Mouse (Mus musculus): ENCODE data around the gene Tox2. TPM values are rescaled to one million over a fixed set of nuclear protein-coding genes. Genes with fewer than 3 reads are reported as not detected.

Tox2 gene
- polyA plus RNA-seq, 1 experiment from 2014 or later = 20.6 TPM

DNA sequence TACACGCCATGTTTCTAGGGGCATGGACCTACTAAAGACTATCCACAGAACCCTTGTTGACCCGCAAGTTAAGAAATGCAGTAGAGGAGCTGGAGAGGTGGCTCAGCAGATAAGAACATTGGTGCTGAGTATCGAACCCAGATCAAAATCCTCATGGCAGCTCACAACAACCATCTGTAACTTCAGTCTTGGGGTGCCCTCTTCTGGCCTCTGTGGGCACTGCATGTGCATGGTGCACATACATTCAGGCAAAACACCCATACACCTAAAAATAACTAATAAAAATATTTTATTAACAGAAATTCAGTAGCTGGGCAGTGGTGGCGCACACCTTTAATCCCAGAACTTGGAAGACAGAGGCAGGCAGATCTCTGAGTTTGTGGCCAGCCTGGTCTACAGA lies 140.7 kb downstream of the Tox2 start:
- 82% methylated on average over 4 of the region's 4 CpGs for WGBS
- peaks cover 48% of the 10 kb centered on the region for H3K27me3 ChIP-seq
- no peak overlapping the region for H3K4me2 ChIP-seq
- no peaks in the 10 kb centered on the region for H3K36me3 ChIP-seq
- ATAC-seq (ENCODE audit: low FRiP score) = no peak
- no peak overlapping the region for H3K4me3 ChIP-seq
- no peaks in the 10 kb centered on the region for H3K9me3 ChIP-seq
- no peak overlapping the region for H3K9ac ChIP-seq
- H3K4me1 ChIP-seq (replicated peaks) = peaks cover 14% of the 10 kb centered on the region
- H3K27ac ChIP-seq = no peak overlapping the region

DNA sequence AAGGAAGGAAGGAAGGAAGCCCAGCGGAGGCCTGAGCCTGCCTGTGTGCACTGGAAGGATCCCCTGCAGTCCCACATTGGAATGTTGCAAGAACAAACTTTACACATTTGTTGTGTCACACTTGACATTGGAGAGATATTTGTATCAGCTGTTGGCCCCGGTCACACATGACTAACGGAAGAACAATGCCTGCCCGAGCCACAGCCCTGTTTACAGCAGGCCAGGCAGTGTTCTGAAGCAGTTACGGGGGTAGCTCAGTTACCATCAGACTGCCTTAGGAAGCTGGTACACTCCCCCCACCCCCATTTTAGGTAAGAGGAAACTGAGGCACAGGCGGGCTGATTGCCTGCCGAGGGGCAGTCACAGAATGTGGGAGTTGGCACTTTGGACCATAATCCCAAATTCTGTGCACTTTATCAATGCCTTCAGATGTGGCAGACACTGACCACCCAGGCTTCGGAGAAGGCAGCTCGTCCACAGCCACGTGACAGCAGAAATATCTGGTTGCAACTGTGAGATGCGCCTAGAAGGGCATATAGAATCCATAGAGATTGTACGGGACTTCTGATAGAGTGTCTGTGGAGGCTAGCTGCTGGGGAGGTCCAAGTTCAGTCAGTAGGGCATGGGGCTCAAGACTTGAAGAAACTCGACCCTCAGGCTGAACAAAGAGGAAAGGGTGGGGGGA lies 142.2 kb downstream of the Tox2 start:
- ATAC-seq (ENCODE audit: low FRiP score) = no peak
- no peak overlapping the region for H3K4me2 ChIP-seq
- H3K9ac ChIP-seq = no peak overlapping the region
- 0 out of 2 replicates have a peak, but pooled peaks cover 5% of the 10 kb centered on the region for H3K4me1 ChIP-seq (replicated peaks)
- H3K27me3 ChIP-seq = peaks cover 33% of the 10 kb centered on the region
- H3K4me3 ChIP-seq = no peak overlapping the region
- 79% methylated on average over 13 of the region's 13 CpGs for WGBS
- no peaks in the 10 kb centered on the region for H3K9me3 ChIP-seq
- no peaks in the 10 kb centered on the region for H3K36me3 ChIP-seq
- no peak overlapping the region for H3K27ac ChIP-seq

DNA sequence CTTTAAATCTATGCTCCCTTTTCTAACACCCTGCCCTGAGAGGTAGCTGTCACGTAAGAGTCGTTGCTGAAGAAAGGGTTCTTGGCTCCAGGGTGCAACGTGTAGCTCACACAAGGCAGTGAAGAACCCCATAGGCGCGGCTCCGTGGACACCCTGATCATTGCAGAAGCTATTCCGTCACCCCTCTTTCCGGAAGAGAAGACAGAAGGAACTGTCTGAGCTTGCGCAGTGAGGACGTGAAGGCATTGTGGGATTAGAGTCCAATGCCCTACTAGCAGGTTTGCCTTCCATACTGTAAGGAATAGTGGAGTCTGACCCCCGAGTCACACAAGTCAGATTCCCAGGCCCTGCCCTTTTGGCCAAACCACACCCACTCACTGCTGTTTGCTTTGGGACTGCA lies 143.6 kb downstream of the Tox2 start:
- Histone ChIP-seq H3K9ac (no peak overlapping the region), H3K27ac (no peak overlapping the region), H3K4me2 (no peak overlapping the region), H3K4me3 (no peak overlapping the region), H3K9me3 (no peaks in the 10 kb centered on the region), H3K36me3 (no peaks in the 10 kb centered on the region), H3K27me3 (peaks cover 19% of the 10 kb centered on the region), H3K4me1 (replicated peaks) (no peaks in the 10 kb centered on the region)
- WGBS = 80% methylated on average over 11 of the region's 11 CpGs
- ATAC-seq (ENCODE audit: low FRiP score) = no peak

DNA sequence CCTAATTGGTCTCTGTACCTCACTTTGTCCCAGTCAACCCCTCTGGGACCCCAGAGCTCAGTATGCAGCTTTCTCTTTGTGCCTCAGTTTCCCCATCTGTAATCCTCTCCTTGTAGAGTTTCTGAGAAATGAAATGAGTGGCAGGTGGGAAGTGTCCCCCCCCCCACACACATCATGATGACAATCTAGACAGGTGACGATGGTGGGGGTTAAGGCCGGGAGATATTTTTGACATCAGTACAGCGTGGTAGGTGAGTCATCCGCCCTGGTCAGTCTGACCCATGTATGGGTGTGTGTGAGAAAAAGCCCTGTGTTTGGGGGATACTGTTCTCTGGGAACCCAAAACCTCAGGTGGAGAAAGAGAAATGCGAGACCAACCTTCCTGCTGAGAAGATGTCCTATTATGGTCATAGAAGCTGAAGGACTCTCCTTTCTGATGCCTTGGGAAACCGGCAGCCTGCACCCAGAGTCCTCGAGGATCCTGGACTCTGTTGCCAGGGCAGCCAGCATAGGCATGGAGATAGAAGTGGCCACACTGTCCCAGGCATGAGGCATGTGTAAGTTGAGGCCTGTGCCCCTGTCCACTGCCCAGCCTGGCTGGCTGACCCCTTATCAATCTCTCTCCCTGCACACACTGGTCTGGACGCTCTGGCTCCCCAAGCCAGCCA lies 144.7 kb downstream of the Tox2 start:
- Histone ChIP-seq H3K27ac (no peak overlapping the region), H3K4me2 (no peak overlapping the region), H3K36me3 (no peaks in the 10 kb centered on the region), H3K27me3 (peaks cover 15% of the 10 kb centered on the region), H3K9ac (no peak overlapping the region), H3K4me3 (no peak overlapping the region), H3K4me1 (replicated peaks) (0 out of 2 replicates have a peak, but pooled peaks cover 3% of the 10 kb centered on the region), H3K9me3 (no peaks in the 10 kb centered on the region)
- ATAC-seq (ENCODE audit: low FRiP score) = no peak
- 84% methylated on average over 8 of the region's 8 CpGs for WGBS

DNA sequence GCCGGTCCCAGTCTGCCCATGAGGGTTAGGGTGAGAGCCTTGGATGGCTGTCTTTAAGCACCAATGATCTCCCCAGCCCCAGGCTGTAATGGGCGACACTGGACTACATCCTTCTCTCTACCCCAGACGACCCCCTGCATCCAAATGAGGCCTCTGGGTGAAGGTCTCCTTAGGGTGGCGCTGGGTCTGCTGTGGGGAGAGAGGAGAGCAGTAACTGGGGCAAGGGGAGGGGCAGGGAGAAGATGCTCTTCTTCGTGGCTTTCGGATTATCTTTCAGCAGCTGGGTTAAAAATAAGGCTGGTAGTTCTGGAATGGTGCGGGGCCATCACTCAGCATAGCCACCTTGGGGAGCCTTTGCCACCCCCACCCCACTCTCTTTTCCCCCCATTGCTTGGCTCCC lies 145.8 kb downstream of the Tox2 start:
- Histone ChIP-seq H3K4me3 (no peak overlapping the region), H3K27me3 (peaks cover 9% of the 10 kb centered on the region; the same call in 1 of the 2 replicates), H3K4me1 (replicated peaks) (0 out of 2 replicates have a peak, but pooled peaks cover 3% of the 10 kb centered on the region), H3K27ac (no peak overlapping the region), H3K36me3 (no peaks in the 10 kb centered on the region), H3K4me2 (no peak overlapping the region), H3K9ac (no peak overlapping the region), H3K9me3 (no peaks in the 10 kb centered on the region)
- WGBS = 75% methylated on average over 7 of the region's 7 CpGs
- no peak for ATAC-seq (ENCODE audit: low FRiP score)

DNA sequence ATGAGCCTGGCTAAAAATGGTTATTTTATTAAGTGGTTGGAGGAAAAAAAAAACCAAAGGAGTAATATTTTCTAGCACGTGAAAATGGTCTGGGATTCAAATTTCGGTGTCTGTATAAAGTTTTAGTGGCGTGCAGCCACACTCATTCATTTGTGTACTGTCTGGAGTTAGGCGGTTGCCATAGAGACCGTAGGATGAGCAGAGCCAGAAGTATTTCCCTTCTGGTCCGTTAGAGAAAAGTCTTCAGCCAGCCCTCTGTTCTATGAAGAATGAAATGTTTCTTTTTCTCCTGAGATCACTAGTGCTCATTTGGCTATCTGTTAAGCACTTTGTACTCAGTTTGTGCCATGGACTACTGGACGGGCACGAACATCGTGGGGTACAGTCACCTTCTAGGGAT lies 146.5 kb downstream of the Tox2 start:
- H3K36me3 ChIP-seq = no peaks in the 10 kb centered on the region
- WGBS = 68% methylated on average over 9 of the region's 9 CpGs
- no peak overlapping the region for H3K4me3 ChIP-seq
- H3K4me2 ChIP-seq = no peak overlapping the region
- H3K9ac ChIP-seq = no peak overlapping the region
- H3K27me3 ChIP-seq = peaks cover 9% of the 10 kb centered on the region; the same call in 1 of the 2 replicates
- no peaks in the 10 kb centered on the region for H3K9me3 ChIP-seq
- no peak overlapping the region for H3K27ac ChIP-seq
- 0 out of 2 replicates have a peak, but pooled peaks cover 3% of the 10 kb centered on the region for H3K4me1 ChIP-seq (replicated peaks)
- no peak for ATAC-seq (ENCODE audit: low FRiP score)

DNA sequence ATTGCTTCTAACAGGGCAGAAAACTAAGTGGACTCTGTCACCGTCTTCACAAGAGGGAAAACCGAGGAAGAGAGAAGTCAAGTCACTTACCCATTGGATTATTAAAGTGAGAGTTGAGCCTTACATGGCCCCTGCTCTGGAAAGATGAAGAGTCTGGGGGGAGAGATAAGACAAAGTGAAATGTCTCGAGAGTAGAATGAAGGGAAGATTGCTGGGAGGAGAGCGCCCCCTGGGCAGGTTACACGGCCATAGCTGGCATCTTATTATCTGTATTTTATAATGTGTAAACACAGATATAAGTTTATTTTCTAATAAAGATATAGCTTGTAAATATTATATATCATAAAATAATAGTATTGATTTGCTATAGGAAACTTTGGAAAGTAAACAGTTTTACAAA lies 147.5 kb downstream of the Tox2 start:
- ATAC-seq (ENCODE audit: low FRiP score) = no peak
- no peak overlapping the region for H3K27ac ChIP-seq
- H3K4me1 ChIP-seq (replicated peaks) = 0 out of 2 replicates have a peak, but pooled peaks cover 3% of the 10 kb centered on the region
- WGBS = 52% methylated on average over 5 of the region's 5 CpGs
- no peak overlapping the region for H3K9ac ChIP-seq
- no peak overlapping the region for H3K4me2 ChIP-seq
- no peaks in the 10 kb centered on the region for H3K9me3 ChIP-seq
- no peak overlapping the region for H3K4me3 ChIP-seq
- no peaks in the 10 kb centered on the region for H3K36me3 ChIP-seq
- peaks cover 3% of the 10 kb centered on the region; the same call in 1 of the 2 replicates for H3K27me3 ChIP-seq

DNA sequence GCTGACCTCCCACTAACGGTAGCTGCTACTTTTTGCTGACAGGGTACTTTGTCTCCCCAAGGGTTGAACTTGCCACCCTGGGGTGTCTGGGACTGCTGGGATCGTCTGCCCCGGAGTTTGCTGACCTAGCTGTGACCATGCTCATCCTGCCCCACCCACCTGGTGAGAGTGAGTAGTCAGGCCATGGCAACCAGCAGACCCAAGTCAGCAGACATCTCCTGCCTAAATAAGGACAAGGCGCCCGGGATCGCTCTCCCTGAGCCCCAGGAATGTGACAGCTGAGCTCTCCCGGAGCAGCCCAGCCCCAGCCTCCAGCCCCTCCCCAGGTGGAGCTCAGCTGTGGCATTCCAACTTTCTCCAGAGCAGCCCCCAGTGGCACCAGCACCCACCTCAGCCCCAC lies 150.8 kb downstream of the Tox2 start:
- Histone ChIP-seq H3K9ac (0 out of 2 replicates have a peak overlapping the region, but pooled peaks have one; percentile 5), H3K27me3 (0 out of 2 replicates have a peak, but pooled peaks cover 2% of the 10 kb centered on the region), H3K4me3 (no peak overlapping the region), H3K27ac (no peak overlapping the region), H3K4me2 (no peak overlapping the region), H3K4me1 (replicated peaks) (0 out of 2 replicates have a peak, but pooled peaks cover 3% of the 10 kb centered on the region), H3K36me3 (no peaks in the 10 kb centered on the region), H3K9me3 (no peaks in the 10 kb centered on the region)
- 23% methylated on average over 7 of the region's 7 CpGs for WGBS
- no peak for ATAC-seq (ENCODE audit: low FRiP score)

DNA sequence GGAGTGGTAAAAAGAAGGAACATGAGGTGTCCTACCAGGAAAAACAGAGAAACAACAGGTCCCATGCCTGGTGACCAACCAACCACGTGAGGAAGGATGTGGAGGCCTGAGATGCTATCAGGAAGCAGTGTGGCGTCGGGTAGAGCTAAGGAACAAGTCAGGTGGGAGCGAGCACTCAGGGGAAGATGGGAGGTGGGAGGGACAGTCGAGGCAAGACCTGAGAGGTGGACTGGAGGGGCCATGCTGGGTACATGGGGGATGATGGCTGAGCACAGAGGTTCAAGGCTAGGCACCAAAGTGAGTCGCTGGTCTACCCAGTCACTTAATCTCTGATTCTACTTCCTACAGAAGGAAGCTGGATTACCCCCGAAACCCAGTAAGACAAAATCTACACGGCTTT lies 152.7 kb downstream of the Tox2 start:
- no peaks in the 10 kb centered on the region for H3K36me3 ChIP-seq
- H3K4me2 ChIP-seq = no peak overlapping the region
- no peaks in the 10 kb centered on the region for H3K9me3 ChIP-seq
- ATAC-seq (ENCODE audit: low FRiP score) = no peak
- H3K4me3 ChIP-seq = no peak overlapping the region
- H3K4me1 ChIP-seq (replicated peaks) = 0 out of 2 replicates have a peak, but pooled peaks cover 3% of the 10 kb centered on the region
- H3K9ac ChIP-seq = no peak overlapping the region
- H3K27ac ChIP-seq = no peak overlapping the region
- H3K27me3 ChIP-seq = 0 out of 2 replicates have a peak, but pooled peaks cover 2% of the 10 kb centered on the region
- 88% methylated on average over 8 of the region's 8 CpGs for WGBS

DNA sequence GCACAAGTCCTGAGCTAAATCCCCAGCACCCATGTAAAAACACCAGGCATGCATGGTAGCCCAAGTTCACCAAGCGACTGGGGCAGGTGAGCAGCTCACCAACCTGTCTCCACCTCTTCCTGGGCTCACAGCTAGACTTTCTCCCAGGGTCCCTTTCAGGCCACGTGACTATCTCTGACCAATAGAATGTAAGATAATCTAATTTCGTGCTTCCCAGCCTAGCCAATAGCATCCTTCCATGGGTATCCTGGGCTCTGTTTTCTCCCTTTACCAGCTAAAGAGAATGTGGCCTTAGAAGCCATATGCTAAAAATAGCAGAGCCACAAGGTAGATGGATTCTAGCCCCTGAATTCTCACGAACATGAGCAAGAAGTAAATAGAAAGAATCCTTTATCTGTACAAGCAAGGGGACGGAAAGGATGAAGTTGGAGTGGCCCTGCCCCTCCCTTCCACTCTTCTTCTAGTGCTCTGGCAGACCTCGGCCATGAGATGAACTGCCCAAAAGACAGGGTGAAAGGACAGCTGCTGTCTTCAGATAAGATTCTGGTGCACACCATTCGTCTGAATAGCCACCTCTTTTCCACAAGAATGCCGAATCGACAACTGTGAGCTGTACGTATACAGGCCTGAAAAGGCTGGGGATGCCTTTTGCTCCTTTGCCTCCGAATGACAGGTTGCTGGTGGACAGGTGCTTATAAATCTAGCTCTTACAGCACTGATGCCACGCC lies 153.4 kb downstream of the Tox2 start:
- no peak for ATAC-seq (ENCODE audit: low FRiP score)
- H3K4me2 ChIP-seq = no peak overlapping the region
- H3K9me3 ChIP-seq = no peaks in the 10 kb centered on the region
- no peak overlapping the region for H3K9ac ChIP-seq
- H3K4me3 ChIP-seq = no peak overlapping the region
- no peak overlapping the region for H3K27ac ChIP-seq
- H3K4me1 ChIP-seq (replicated peaks) = 0 out of 2 replicates have a peak, but pooled peaks cover 3% of the 10 kb centered on the region
- H3K27me3 ChIP-seq = 0 out of 2 replicates have a peak, but pooled peaks cover 2% of the 10 kb centered on the region
- H3K36me3 ChIP-seq = no peaks in the 10 kb centered on the region
- WGBS = 85% methylated on average over 12 of the region's 12 CpGs

DNA sequence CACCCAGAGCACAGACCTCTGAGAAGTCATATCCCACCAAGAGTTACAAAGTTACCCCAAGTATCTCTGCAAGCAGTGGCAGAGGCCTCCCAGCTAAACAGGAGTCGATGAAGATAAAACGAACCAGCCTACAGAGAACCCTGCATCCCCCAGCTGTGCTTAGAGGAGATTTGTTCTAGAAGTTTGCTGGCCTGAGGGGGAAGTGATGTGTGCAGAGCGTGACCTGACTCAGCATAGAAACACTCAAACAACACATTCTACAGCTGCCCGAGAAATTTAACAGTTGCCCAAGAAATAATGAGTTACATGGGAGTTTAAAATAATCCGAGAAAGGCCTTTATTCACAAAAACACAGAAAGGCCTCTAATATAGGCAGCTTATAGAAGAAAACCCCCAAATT lies 155.7 kb downstream of the Tox2 start:
- H3K9me3 ChIP-seq = no peaks in the 10 kb centered on the region

DNA sequence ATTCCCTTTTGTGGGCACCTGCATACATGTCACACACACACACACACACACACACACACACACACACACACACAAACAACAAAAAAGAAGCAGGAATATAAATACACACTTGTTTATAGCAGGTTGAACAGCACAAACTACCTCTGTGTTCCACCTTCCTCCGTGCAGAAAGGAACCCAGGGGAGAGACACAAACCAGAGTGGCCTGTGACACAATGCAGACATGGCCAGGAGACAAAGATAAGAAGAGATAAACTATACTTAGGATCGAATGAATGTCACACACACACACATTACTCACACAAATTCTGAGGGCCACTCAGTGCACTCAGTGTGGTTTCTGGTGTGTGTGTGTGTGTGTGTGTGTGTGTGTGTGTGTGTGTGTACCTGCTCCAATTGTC lies 156.3 kb downstream of the Tox2 start:
- Histone ChIP-seq H3K27me3 (0 out of 2 replicates have a peak, but pooled peaks cover 2% of the 10 kb centered on the region), H3K4me1 (replicated peaks) (no peaks in the 10 kb centered on the region), H3K4me2 (no peak overlapping the region), H3K4me3 (no peak overlapping the region), H3K9ac (no peak overlapping the region), H3K9me3 (no peaks in the 10 kb centered on the region), H3K36me3 (no peaks in the 10 kb centered on the region), H3K27ac (no peak overlapping the region)
- 74% methylated on average over 2 of the region's 2 CpGs for WGBS
- no peak for ATAC-seq (ENCODE audit: low FRiP score)

More for the DNA sequence above, 155.7 kb downstream of the Tox2 start:
- 82% methylated on average over 5 of the region's 5 CpGs for WGBS
- Histone ChIP-seq H3K36me3 (no peaks in the 10 kb centered on the region), H3K27me3 (0 out of 2 replicates have a peak, but pooled peaks cover 2% of the 10 kb centered on the region), H3K4me1 (replicated peaks) (no peaks in the 10 kb centered on the region), H3K4me3 (no peak overlapping the region), H3K27ac (no peak overlapping the region), H3K4me2 (no peak overlapping the region), H3K9ac (no peak overlapping the region)
- ATAC-seq (ENCODE audit: low FRiP score) = no peak
